Mouse (Mus musculus) ES-Bruce4 (cell line): Measurements from ENCODE around the gene Slit1.

Experiments used
- CTCF ChIP-seq: IDR thresholded peaks from one replicate; pipeline ENCODE4 v1.8.1; 2011; ENCODE audit warnings: low read depth, low read length
- POLR2A ChIP-seq: IDR thresholded peaks from one replicate; pipeline ENCODE4 v1.8.1; 2011; ENCODE audit warnings: low read length; ENCODE audit not compliant: insufficient read depth

DNA sequence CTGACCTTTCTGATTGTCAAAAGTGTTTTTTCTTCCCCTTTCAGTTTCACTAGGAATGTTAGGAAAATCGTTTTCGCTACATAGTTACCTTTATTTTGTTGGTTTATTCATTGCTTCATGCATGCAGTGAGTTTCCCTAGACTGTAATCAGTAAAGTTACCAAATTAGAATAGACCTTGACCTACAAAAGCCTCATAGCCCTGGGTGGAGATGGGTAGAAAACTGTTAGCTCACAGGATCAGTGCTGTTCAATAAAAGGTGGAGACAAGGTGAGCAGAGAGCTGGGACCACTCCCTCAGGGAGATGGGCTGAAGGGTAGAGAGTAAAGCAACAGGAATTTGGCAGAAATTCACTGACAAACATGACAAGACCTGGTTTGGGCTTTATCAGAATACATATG lies 169.8 kb downstream of the Slit1 start:
- TF ChIP-seq CTCF (no peak), POLR2A (no peak)
